Mouse (Mus musculus): ENCODE measurements at regions not wholly inside any gene's neighbourhood (a gene's known extent, or its start where the extent isn't known, plus 50 kb on each side); places are given as distances from the start of the nearest gene placed in this dataset.

GRCm38 (mm10) chr11:45466350-45466749 lies 385.5 kb upstream of the Clint1 start:
- TF ChIP-seq CTCF (IDR thresholded peaks at IDR 0.05; ENCODE audit: insufficient read depth, low read length) (no peak), POLR2A (IDR thresholded peaks at IDR 0.05; ENCODE audit: borderline replicate concordance, extremely low read depth, low read depth, low read length) (no peak)

All from lung, adult 2 months (tissue).